Mouse (Mus musculus) heart, postnatal 0 days (tissue): ENCODE results near the gene Prkch.

ENCODE experiments used
- CTCF ChIP-seq: IDR thresholded peaks from 2 replicates; pipeline ENCODE4 v1.5.1; 2016; ENCODE audit warnings: antibody characterized with exemption, control low read depth, low read depth
- EP300 ChIP-seq: IDR thresholded peaks from 2 replicates; pipeline ENCODE4 v1.6.1; 2016; ENCODE audit warnings: antibody characterized with exemption, low read depth

DNA sequence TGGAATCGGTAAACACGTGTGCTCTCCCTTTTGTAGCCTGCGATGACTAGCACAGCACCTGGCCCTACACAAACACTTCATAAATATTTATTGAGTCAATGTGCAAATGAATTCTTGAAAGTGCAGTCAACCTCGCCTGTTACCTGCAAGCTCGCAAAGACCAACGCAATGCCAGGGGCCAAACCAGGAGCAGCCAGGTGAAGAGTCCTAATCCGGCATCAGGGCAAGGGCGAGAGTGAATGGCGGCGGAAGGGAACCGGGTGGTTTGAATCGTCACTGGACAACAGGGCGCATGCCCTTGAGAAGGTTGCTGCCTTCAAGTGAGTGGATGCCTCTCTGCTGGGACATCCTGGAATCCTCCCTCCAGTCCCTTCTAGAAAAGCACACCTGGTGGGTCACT lies 208.6 kb downstream of the Prkch start:
- TF ChIP-seq CTCF = no peak
- TF ChIP-seq EP300 = no peak
